8 mouse cellular contexts compared by ENCODE assay signal in genomic region chr6:72534035-72534809, GRCm38 (mm10). TPM values are rescaled to one million over a fixed set of nuclear protein-coding genes. Genes with fewer than 3 reads are reported as not detected.
A peak's percentile ranks its signal among the peaks of the same experiment; 100 is the strongest.
DNase-seq lines count a peak whose midpoint lies in the region; ATAC-seq lines count a peak whose summit lies in the region.

No protein-coding gene starts in this region.

- no peak overlapping the region for H3K4me3 ChIP-seq in hindbrain, embryonic 15.5 days
- H3K4me3 ChIP-seq in midbrain, embryonic 11.5 days (ENCODE audit: low read depth, low read length) = no peak overlapping the region

- 41% methylated on average over 9 of the region's 9 CpGs for WGBS in hindbrain, embryonic 15.5 days
- 33% methylated on average over 9 of the region's 9 CpGs for WGBS in midbrain, embryonic 11.5 days

- no peaks in the 10 kb centered on the region for H3K27me3 ChIP-seq in hindbrain, embryonic 15.5 days
- no peaks in the 10 kb centered on the region for H3K27me3 ChIP-seq in midbrain, embryonic 11.5 days (ENCODE audit: control insufficient read depth, insufficient read depth, low read length)

- DNase-seq in left cerebral cortex, adult 11 months (ENCODE audit: low spot score) = peak; percentile 54
- no peak for DNase-seq in left cerebral cortex, adult 8-10 months (ENCODE audit: low spot score in 2 of 2)
- DNase-seq in cerebellum, postnatal 10 days = peak; percentile 90 to 92
- DNase-seq in gastrocnemius, adult 18-20 months (ENCODE audit: low spot score) = peak; percentile 65
- peak; percentile 58 to 63 for DNase-seq in left cerebral cortex, postnatal 25 days (ENCODE audit: low spot score in 2 of 2)
- DNase-seq in midbrain, embryonic 11.5 days (ENCODE audit: low spot score, missing footprints) = peak; percentile 93
- peak; percentile 36 for DNase-seq in spleen, adult 12 weeks (ENCODE audit: low spot score)

- no peak overlapping the region for H3K27ac ChIP-seq in hindbrain, embryonic 15.5 days (replicated peaks)
- no peak overlapping the region for H3K27ac ChIP-seq in midbrain, embryonic 11.5 days (ENCODE audit: low read depth, low read length)

- H3K4me1 ChIP-seq in hindbrain, embryonic 15.5 days (replicated peaks) = peaks cover 27% of the 10 kb centered on the region
- H3K4me1 ChIP-seq in midbrain, embryonic 11.5 days (ENCODE audit: control insufficient read depth, insufficient read depth, low read length) = peaks cover 8% of the 10 kb centered on the region; the same call in 1 of the 2 replicates

- H3K9ac ChIP-seq in hindbrain, embryonic 15.5 days = no peak overlapping the region
- no peak overlapping the region for H3K9ac ChIP-seq in midbrain, embryonic 11.5 days (ENCODE audit: low read length)

- H3K9me3 ChIP-seq in hindbrain, embryonic 15.5 days = no peaks in the 10 kb centered on the region
- H3K9me3 ChIP-seq in midbrain, embryonic 11.5 days (ENCODE audit: control insufficient read depth, low read length) = no peaks in the 10 kb centered on the region

- no peaks in the 10 kb centered on the region for H3K36me3 ChIP-seq in hindbrain, embryonic 15.5 days
- no peaks in the 10 kb centered on the region for H3K36me3 ChIP-seq in midbrain, embryonic 11.5 days (ENCODE audit: control insufficient read depth, insufficient read depth, low read length)

- peak; percentile 55 for ATAC-seq in hindbrain, embryonic 15.5 days (ENCODE audit: low FRiP score, low read depth)
- ATAC-seq in midbrain, embryonic 11.5 days (ENCODE audit: low FRiP score) = peak; percentile 73

- no peak overlapping the region for H3K4me2 ChIP-seq in hindbrain, embryonic 15.5 days
- H3K4me2 ChIP-seq in midbrain, embryonic 11.5 days = no peak overlapping the region

- intact Hi-C loops in left cerebral cortex, postnatal 25 days (cut with DNase I) = loop anchor here (1.0 to 2.0 kb wide), 2 partner anchors 95 to 106 kb away; partner anchors contain the start of gene Mat2a

RNA-seq across cellular contexts. Expression of gene Capg, which starts 10.0 kb away (rescaled TPM):
- 10 to 100 TPM in 2 of 4 experiments, 1 to 10 TPM in 2; 2.9 to 16.9 (median 10.0) TPM for total RNA-seq in left cerebral cortex, adult 8-10 months (2022)
- total RNA-seq in gastrocnemius, adult 18-20 months (2021) = 10 to 100 TPM in 1 of 2 experiments, 1 to 10 TPM in 1; 9.2 to 14.3 TPM
- polyA plus RNA-seq in hindbrain, embryonic 15.5 days (2015; fragmentation: Nextera tagmentation; extraction: Ambion mirVana) = 8.0 and 9.3 TPM in 2 replicates
- 1 to 10 TPM; 1.9 to 2.9 TPM for total RNA-seq in left cerebral cortex, postnatal 25 days (2021)
- 6.6 and 8.0 TPM in 2 replicates for polyA plus RNA-seq in midbrain, embryonic 11.5 days (2014; fragmentation: Nextera tagmentation; extraction: Ambion mirVana)

RNA-seq across cellular contexts. Expression of gene Sh2d6, which starts 12.7 kb away (rescaled TPM):
- 1 to 10 TPM in 2 of 4 experiments, under 1 TPM in 2; 0.59 to 1.7 (median 1.2) TPM for total RNA-seq in left cerebral cortex, adult 8-10 months (2022)
- 1 to 10 TPM in 1 of 2 experiments, under 1 TPM in 1; 0.93 to 1.3 TPM for total RNA-seq in gastrocnemius, adult 18-20 months (2021)
- polyA plus RNA-seq in hindbrain, embryonic 15.5 days (2015; fragmentation: Nextera tagmentation; extraction: Ambion mirVana) = 0.26 and 0.63 TPM in 2 replicates
- under 1 TPM; 0.28 to 0.94 TPM for total RNA-seq in left cerebral cortex, postnatal 25 days (2021)
- 0.41 TPM in 1 of 2 replicates, not detected in the other for polyA plus RNA-seq in midbrain, embryonic 11.5 days (2014; fragmentation: Nextera tagmentation; extraction: Ambion mirVana)

Comparison
In these comparisons a context has a peak if more than half of its experiments do, and no peak if none do; other contexts are left out.
1. DNase-seq: peak in left cerebral cortex, adult 11 months (single experiment), cerebellum, postnatal 10 days (2 of 2), gastrocnemius, adult 18-20 months (single experiment), left cerebral cortex, postnatal 25 days (2 of 2), midbrain, embryonic 11.5 days (single experiment) and spleen, adult 12 weeks (single experiment); none in left cerebral cortex, adult 8-10 months (0 of 2).